ENCODE assay signal across 29 mouse cellular contexts in genomic region chr9:104776198-104776815, GRCm38 (mm10).
DNase-seq lines count a peak whose midpoint lies in the region; ATAC-seq and TF ChIP-seq lines count a peak whose summit lies in the region.
"Had no signal": no experiment of that assay in that cellular context is flagged by ENCODE, and none has a peak within 500 bp of the region (broad histone marks: within the 10 kb centered on the region; RNA-seq: fewer than 3 reads in every experiment).

No protein-coding gene starts in this region.

- H3K9me3 ChIP-seq in neural tube, embryonic 15.5 days (replicated peaks), result no peaks in the 10 kb centered on the region
- H3K9me3 ChIP-seq: heart, embryonic 13.5 days; hindbrain, embryonic 10.5 days; kidney, embryonic 15.5 days; liver, embryonic 12.5 days; midbrain, embryonic 13.5 days had no signal

- ATAC-seq in frontal cortex, adult (ENCODE audit: low TSS enrichment), result peak; percentile 57; the same call in 1 of the 2 replicates
- ATAC-seq in neural tube, embryonic 15.5 days (ENCODE audit: low FRiP score), result no peak
- ATAC-seq: hindbrain, embryonic 16.5 days; liver, embryonic 12.5 days; liver, postnatal 0 days; midbrain, embryonic 13.5 days; Patski had no signal

- DNase-seq in frontal cortex, postnatal 14 days (ENCODE audit: low spot score in 2 of 2), result no peak
- peak; percentile 50 for DNase-seq in brain, adult 2 months (ENCODE audit: low read depth, low spot score)
- no peak for DNase-seq in adrenal gland, adult 18-20 months (ENCODE audit: low spot score in 2 of 2)
- DNase-seq: adrenal gland, postnatal 14 days; cerebellum, adult 2 months; cerebellum, postnatal 25 days; gastrocnemius, postnatal 10 days; heart, postnatal 10 days; kidney, adult 18-20 months; kidney, postnatal 25 days; left cerebral cortex, postnatal 4 days; liver, postnatal 0 days; lung, postnatal 4 days; right cerebral cortex, adult 18-20 months; spleen, adult 18-20 months; thymus, adult 2 months; thymus, postnatal 36 days had no signal

- TF ChIP-seq CTCF in cortical plate, adult 2 months (IDR thresholded peaks at IDR 0.05; ENCODE audit: extremely low read depth, insufficient read depth, low read length), result no peak
- no peak for TF ChIP-seq CTCF in olfactory bulb, adult 2 months (IDR thresholded peaks at IDR 0.05; ENCODE audit: insufficient read depth, low read depth, low read length)

- H3K4me2 ChIP-seq in neural tube, embryonic 15.5 days, result no peak overlapping the region
- H3K4me2 ChIP-seq: heart, embryonic 13.5 days; kidney, embryonic 15.5 days; liver, embryonic 12.5 days; midbrain, embryonic 13.5 days had no signal

- H3K9ac ChIP-seq in neural tube, embryonic 15.5 days (replicated peaks), result no peak overlapping the region
- H3K9ac ChIP-seq: heart, embryonic 13.5 days; kidney, embryonic 15.5 days; liver, embryonic 12.5 days; liver, postnatal 0 days; midbrain, embryonic 13.5 days had no signal

- no peak for TF ChIP-seq POLR2A in cortical plate, adult 2 months (IDR thresholded peaks at IDR 0.05; ENCODE audit: extremely low read depth, insufficient read depth, low read length)
- TF ChIP-seq POLR2A in olfactory bulb, adult 2 months (IDR thresholded peaks at IDR 0.05; ENCODE audit: insufficient read depth, low read depth, low read length), result no peak

- H3K27ac ChIP-seq in cortical plate, adult 2 months (ENCODE audit: insufficient read depth, low read length), result peak overlapping the region; percentile 83
- H3K27ac ChIP-seq in olfactory bulb, adult 2 months (ENCODE audit: insufficient read depth, low read depth, low read length), result peak overlapping the region; percentile 97
- no peak overlapping the region for H3K27ac ChIP-seq in neural tube, embryonic 15.5 days (replicated peaks)
- H3K27ac ChIP-seq: heart, embryonic 13.5 days; hindbrain, embryonic 10.5 days; kidney, embryonic 15.5 days; liver, embryonic 12.5 days; midbrain, embryonic 13.5 days had no signal

- no peak overlapping the region for H3K4me3 ChIP-seq in cortical plate, adult 2 months (ENCODE audit: insufficient read depth, low read length)
- H3K4me3 ChIP-seq in olfactory bulb, adult 2 months (ENCODE audit: insufficient read depth, low read depth, low read length), result no peak overlapping the region
- H3K4me3 ChIP-seq in neural tube, embryonic 15.5 days (replicated peaks), result no peak overlapping the region
- H3K4me3 ChIP-seq: heart, embryonic 13.5 days; hindbrain, embryonic 10.5 days; kidney, embryonic 15.5 days; liver, embryonic 12.5 days; megakaryocyte, embryonic 14.5 days; midbrain, embryonic 13.5 days had no signal

- no peaks in the 10 kb centered on the region for H3K36me3 ChIP-seq in neural tube, embryonic 15.5 days
- H3K36me3 ChIP-seq: heart, embryonic 13.5 days; hindbrain, embryonic 10.5 days; kidney, embryonic 15.5 days; liver, embryonic 12.5 days; midbrain, embryonic 13.5 days had no signal

- H3K27me3 ChIP-seq in neural tube, embryonic 15.5 days (replicated peaks), result no peaks in the 10 kb centered on the region
- H3K27me3 ChIP-seq: heart, embryonic 13.5 days; kidney, embryonic 15.5 days; liver, embryonic 12.5 days; megakaryocyte, embryonic 14.5 days; midbrain, embryonic 13.5 days; Patski had no signal

- peaks cover 9% of the 10 kb centered on the region for H3K4me1 ChIP-seq in cortical plate, adult 2 months (ENCODE audit: control insufficient read depth, insufficient read depth, low read length)
- peaks cover 6% of the 10 kb centered on the region for H3K4me1 ChIP-seq in olfactory bulb, adult 2 months (ENCODE audit: control insufficient read depth, insufficient read depth, low read length)
- no peaks in the 10 kb centered on the region for H3K4me1 ChIP-seq in neural tube, embryonic 15.5 days
- H3K4me1 ChIP-seq: heart, embryonic 13.5 days; hindbrain, embryonic 10.5 days; kidney, embryonic 15.5 days; liver, embryonic 12.5 days; megakaryocyte, embryonic 14.5 days had no signal

- 31% methylated on average over 7 of the region's 7 CpGs for WGBS in olfactory bulb, adult 2 months
- 78% methylated on average over 7 of the region's 7 CpGs for WGBS in neural tube, embryonic 15.5 days
